Comparison of ENCODE assay signal across 29 mouse cellular contexts in the genomic region with DNA sequence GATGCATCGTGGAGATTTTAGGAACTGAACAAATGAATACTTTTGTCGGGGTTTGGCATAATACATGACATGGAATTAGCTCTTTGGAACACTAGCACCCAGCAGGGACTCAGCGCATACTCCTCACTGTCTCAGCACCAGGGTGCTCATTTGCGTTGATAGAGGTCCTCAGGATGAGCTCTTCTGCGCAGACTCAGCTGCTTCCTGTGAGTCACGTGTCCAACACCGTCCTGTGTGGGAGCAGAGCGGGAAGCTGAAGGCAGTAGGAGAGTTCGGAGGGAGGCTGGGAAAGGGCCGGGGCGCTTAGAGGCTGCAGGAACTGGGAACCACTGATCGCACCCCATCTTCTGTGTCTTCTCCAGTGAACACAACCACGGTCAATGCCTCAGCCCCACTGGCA. TPM values are rescaled to one million over a fixed set of nuclear protein-coding genes. Genes with fewer than 3 reads are reported as not detected.
DNase-seq lines count a peak whose midpoint lies in the region; ATAC-seq lines count a peak whose summit lies in the region.
"Had no signal": no experiment of that assay in that cellular context is flagged by ENCODE, and none has a peak within 500 bp of the region (broad histone marks: within the 10 kb centered on the region; RNA-seq: fewer than 3 reads in every experiment).

No protein-coding gene starts in this region.

- 66% methylated on average over 13 of the region's 13 CpGs for WGBS in midbrain, embryonic 11.5 days
- 78% methylated on average over 13 of the region's 13 CpGs for WGBS in midbrain, embryonic 16.5 days

- no peak overlapping the region for H3K4me2 ChIP-seq in midbrain, embryonic 11.5 days
- no peak overlapping the region for H3K4me2 ChIP-seq in midbrain, embryonic 16.5 days (ENCODE audit: low read length)
- H3K4me2 ChIP-seq: embryonic facial prominence, embryonic 13.5 days; forebrain, embryonic 13.5 days; heart, embryonic 11.5 days; hindbrain, embryonic 12.5 days; hindbrain, embryonic 15.5 days had no signal

- no peak overlapping the region for H3K4me3 ChIP-seq in midbrain, embryonic 11.5 days (ENCODE audit: low read depth, low read length)
- H3K4me3 ChIP-seq in midbrain, embryonic 16.5 days (ENCODE audit: low read depth, low read length) = no peak overlapping the region
- H3K4me3 ChIP-seq: embryonic facial prominence, embryonic 10.5 days; embryonic facial prominence, embryonic 13.5 days; erythroblast, embryonic 14.5 days; forebrain, embryonic 13.5 days; hindbrain, embryonic 12.5 days; hindbrain, embryonic 15.5 days had no signal

- DNase-seq in midbrain, embryonic 11.5 days (ENCODE audit: low spot score, missing footprints) = peak; percentile 66
- DNase-seq in ES-CJ7 (ENCODE audit: low read depth, low spot score) (peak; percentile 90), ZHBTc4 (ENCODE audit: low read depth, low spot score) (peak; percentile 92)
- no peak for DNase-seq in cerebellum, postnatal 10 days
- DNase-seq in layer of hippocampus, adult 18-20 months (ENCODE audit: low spot score in 2 of 2) = no peak
- DNase-seq: adrenal gland, adult 2 months; adrenal gland, postnatal 14 days; cerebellum, adult 11 months; cerebellum, adult 2 months; cerebellum, adult 9-11 months; cerebellum, postnatal 36 days; embryo, embryonic 11 days; gastrocnemius, postnatal 10 days; gastrocnemius, postnatal 36 days had no signal

- ATAC-seq in midbrain, embryonic 11.5 days (ENCODE audit: low FRiP score) = no peak
- ATAC-seq in midbrain, embryonic 16.5 days = no peak
- ATAC-seq in megakaryocyte progenitor cell, adult 5-6 weeks (replicated peaks; ENCODE audit: poor library complexity) = no peak
- ATAC-seq: forebrain, embryonic 13.5 days; forebrain, embryonic 16.5 days had no signal

- H3K9me3 ChIP-seq in midbrain, embryonic 11.5 days (ENCODE audit: control insufficient read depth, low read length) = no peaks in the 10 kb centered on the region; the same call in 1 of the 2 replicates
- H3K9me3 ChIP-seq in midbrain, embryonic 16.5 days (replicated peaks; ENCODE audit: control insufficient read depth, low read length, poor library complexity, severe bottlenecking) = no peaks in the 10 kb centered on the region
- H3K9me3 ChIP-seq: hindbrain, embryonic 12.5 days; hindbrain, embryonic 15.5 days had no signal

- H3K27me3 ChIP-seq in midbrain, embryonic 11.5 days (ENCODE audit: control insufficient read depth, insufficient read depth, low read length) = no peaks in the 10 kb centered on the region
- H3K27me3 ChIP-seq in midbrain, embryonic 16.5 days (ENCODE audit: control insufficient read depth, insufficient read depth, low read depth, low read length) = no peaks in the 10 kb centered on the region
- H3K27me3 ChIP-seq: hindbrain, embryonic 15.5 days had no signal

- no peak overlapping the region for H3K9ac ChIP-seq in midbrain, embryonic 11.5 days (ENCODE audit: low read length)
- H3K9ac ChIP-seq in midbrain, embryonic 16.5 days (ENCODE audit: low read depth, low read length) = no peak overlapping the region
- H3K9ac ChIP-seq: embryonic facial prominence, embryonic 13.5 days; forebrain, embryonic 13.5 days; hindbrain, embryonic 12.5 days; hindbrain, embryonic 15.5 days had no signal

- no peak overlapping the region for H3K27ac ChIP-seq in midbrain, embryonic 11.5 days (ENCODE audit: low read depth, low read length)
- H3K27ac ChIP-seq in midbrain, embryonic 16.5 days (ENCODE audit: low read length) = no peak overlapping the region
- H3K27ac ChIP-seq: embryonic facial prominence, embryonic 10.5 days; embryonic facial prominence, embryonic 13.5 days; forebrain, embryonic 13.5 days; hindbrain, embryonic 12.5 days; hindbrain, embryonic 15.5 days had no signal

- H3K4me1 ChIP-seq in midbrain, embryonic 11.5 days (ENCODE audit: control insufficient read depth, insufficient read depth, low read length) = no peaks in the 10 kb centered on the region
- H3K4me1 ChIP-seq in midbrain, embryonic 16.5 days (ENCODE audit: control insufficient read depth, insufficient read depth, low read length) = no peaks in the 10 kb centered on the region
- H3K4me1 ChIP-seq: embryonic facial prominence, embryonic 10.5 days; embryonic facial prominence, embryonic 13.5 days; forebrain, embryonic 13.5 days; hindbrain, embryonic 12.5 days; hindbrain, embryonic 15.5 days had no signal

- H3K36me3 ChIP-seq in midbrain, embryonic 11.5 days (ENCODE audit: control insufficient read depth, insufficient read depth, low read length) = no peaks in the 10 kb centered on the region
- no peaks in the 10 kb centered on the region for H3K36me3 ChIP-seq in midbrain, embryonic 16.5 days (ENCODE audit: control insufficient read depth, insufficient read depth, low read length)
- H3K36me3 ChIP-seq: embryonic facial prominence, embryonic 10.5 days; embryonic facial prominence, embryonic 13.5 days; hindbrain, embryonic 12.5 days; hindbrain, embryonic 15.5 days had no signal

RNA-seq across cellular contexts. Expression of a gene that starts 48.6 kb away (rescaled TPM):
- polyA plus RNA-seq in midbrain, embryonic 11.5 days (2014; fragmentation: Nextera tagmentation; extraction: Ambion mirVana) = 48.0 and 51.6 TPM in 2 replicates
- 34.7 and 37.1 TPM in 2 replicates for polyA plus RNA-seq in midbrain, embryonic 16.5 days (2015; fragmentation: Nextera tagmentation; extraction: Ambion mirVana)
- 19.7 and 26.8 TPM in 2 replicates for total RNA-seq in megakaryocyte progenitor cell, adult 5-6 weeks (2015)
- 23.1 and 25.0 TPM in 2 replicates for total RNA-seq in megakaryocyte progenitor cell, adult 5-6 weeks (2017)
- total RNA-seq in layer of hippocampus, adult 18-20 months (2021) = 1 to 10 TPM; 6.6 to 7.1 TPM

RNA-seq across cellular contexts. Expression of a gene that starts 48.7 kb away (rescaled TPM):
- polyA plus RNA-seq in midbrain, embryonic 11.5 days (2014; fragmentation: Nextera tagmentation; extraction: Ambion mirVana) = 73.7 and 82.0 TPM in 2 replicates
- 19.2 and 20.8 TPM in 2 replicates for polyA plus RNA-seq in midbrain, embryonic 16.5 days (2015; fragmentation: Nextera tagmentation; extraction: Ambion mirVana)
- total RNA-seq in megakaryocyte progenitor cell, adult 5-6 weeks (2015) = 83.8 and 90.1 TPM in 2 replicates
- 129 and 133 TPM in 2 replicates for total RNA-seq in megakaryocyte progenitor cell, adult 5-6 weeks (2017)
- total RNA-seq in layer of hippocampus, adult 18-20 months (2021) = 10 to 100 TPM; 19.2 to 20.5 TPM

RNA-seq across cellular contexts. Expression of a gene that starts 57.5 kb away (rescaled TPM):
- 0.52 and 0.68 TPM in 2 replicates for polyA plus RNA-seq in midbrain, embryonic 11.5 days (2014; fragmentation: Nextera tagmentation; extraction: Ambion mirVana)
- 0.40 and 0.49 TPM in 2 replicates for polyA plus RNA-seq in midbrain, embryonic 16.5 days (2015; fragmentation: Nextera tagmentation; extraction: Ambion mirVana)
- total RNA-seq in megakaryocyte progenitor cell, adult 5-6 weeks (2015) = 0.10 TPM in 1 of 2 replicates, not detected in the other
- under 0.01 TPM in 1 of 2 replicates, not detected in the other for total RNA-seq in megakaryocyte progenitor cell, adult 5-6 weeks (2017)
- total RNA-seq in layer of hippocampus, adult 18-20 months (2021) = 1 to 10 TPM in 1 of 2 experiments, under 1 TPM in 1; 0.25 to 1.2 TPM
- total RNA-seq: adrenal gland, adult 2 months; gastrocnemius, adult 18-20 months; gastrocnemius, postnatal 36 days; granulocyte monocyte progenitor cell, adult 5-6 weeks; heart, adult 8-10 months; heart, postnatal 25 days; hematopoietic stem cell, adult 5-6 weeks had no signal

Comparison
In these comparisons a context has a peak if more than half of its experiments do, and no peak if none do; other contexts are left out.
1. DNase-seq: peak in midbrain, embryonic 11.5 days (single experiment), ES-CJ7 (single experiment) and ZHBTc4 (single experiment); none in cerebellum, postnatal 10 days (0 of 2) and layer of hippocampus, adult 18-20 months (0 of 2).